Mouse (Mus musculus) stomach, postnatal 0 days (tissue): ENCODE data around the gene Ift140.

Experiments
- CTCF ChIP-seq: IDR thresholded peaks from 2 replicates; pipeline ENCODE4 v1.5.1; 2016; ENCODE audit warnings: antibody characterized with exemption, low read depth, mild to moderate bottlenecking, moderate library complexity
- EP300 ChIP-seq: optimal IDR thresholded peaks from 2 replicates; pipeline ENCODE3; 2016; ENCODE audit warnings: antibody characterized with exemption

DNA sequence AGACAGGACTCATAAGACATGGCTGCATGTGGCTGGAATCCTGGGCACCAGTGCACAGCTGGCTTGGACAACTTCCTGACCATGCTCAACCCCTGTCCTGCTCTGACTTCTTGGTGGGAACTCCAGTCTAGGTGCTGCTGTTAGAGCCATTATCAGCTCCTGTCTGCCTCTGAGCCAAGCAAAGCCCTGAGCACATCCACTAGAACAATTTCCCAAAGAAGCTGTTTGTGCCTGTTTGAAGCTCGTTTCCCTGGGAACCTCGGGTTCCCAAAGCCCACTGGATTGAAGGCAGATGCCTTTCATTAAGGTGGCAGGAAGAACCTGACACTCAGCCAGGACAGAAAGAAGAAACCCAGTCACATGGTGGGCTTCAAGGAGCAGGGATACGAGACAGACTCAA is 104.5 kb downstream of the Ift140 start, which contains the start of gene Ptx4:
- TF ChIP-seq EP300 (no peak), CTCF (no peak)
